8 mouse cellular contexts compared by ENCODE assay signal in genomic region chr13:57943900-57944299, GRCm38 (mm10).
"Had no signal": no experiment of that assay in that cellular context is flagged by ENCODE, and none has a peak within 500 bp of the region (broad histone marks: within the 10 kb centered on the region; RNA-seq: fewer than 3 reads in every experiment).

No protein-coding gene starts in this region.

- DNase-seq: gastrocnemius, adult 2 months; gastrocnemius, postnatal 10 days; gastrocnemius, postnatal 25 days; kidney, adult 18-20 months; kidney, adult 8-10 months; kidney, postnatal 10 days; kidney, postnatal 4 days; left cerebral cortex, postnatal 4 days had no signal
